Mouse (Mus musculus): ENCODE data around the gene Sgms1.

Gene Sgms1

DNA sequence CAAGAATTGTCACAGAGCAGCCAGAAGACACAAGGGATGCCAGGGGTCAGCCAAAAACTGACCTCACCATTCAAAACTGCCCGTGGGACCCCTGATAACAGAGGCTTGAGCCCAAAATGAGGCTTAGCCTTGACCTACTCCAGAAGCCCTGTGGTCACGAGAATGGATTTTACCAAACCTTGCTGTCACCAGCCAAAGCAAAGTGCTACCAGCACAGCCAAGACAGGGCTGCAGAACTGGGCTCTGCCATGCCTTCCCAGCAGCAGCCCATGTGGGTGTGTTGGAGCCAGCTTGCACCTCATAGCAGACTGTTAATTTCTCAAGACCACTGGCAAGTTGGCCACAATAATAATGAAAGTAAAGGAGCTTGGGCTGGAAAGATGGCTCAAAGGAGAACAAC, 168.5 kb downstream of the Sgms1 start:
- peak in 1 of 2 experiments; percentile 1 for DNase-seq (ENCODE audit: low read depth in 1 of 2, low spot score in 2 of 2)

DNA sequence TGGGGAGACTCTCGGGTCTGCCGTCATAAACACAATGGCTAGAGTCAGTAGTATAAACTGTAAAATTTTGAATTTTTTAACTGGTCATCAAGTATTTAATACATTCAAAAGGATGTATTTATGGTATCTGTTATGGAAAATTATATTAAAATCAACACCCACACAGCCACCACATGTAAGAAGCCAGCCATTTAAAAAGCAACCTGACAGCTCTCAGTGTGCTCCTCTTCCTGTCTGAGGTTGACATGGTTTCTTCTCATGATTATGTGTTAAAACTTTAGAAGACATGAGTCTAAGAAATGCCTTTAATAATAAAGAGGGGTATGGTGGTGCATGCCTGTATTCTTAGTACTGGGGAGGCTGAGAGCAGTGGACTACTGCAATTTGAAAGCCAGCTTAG, 172.8 kb downstream of the Sgms1 start:
- no peak for DNase-seq (ENCODE audit: low read depth in 1 of 2, low spot score in 2 of 2)

DNA sequence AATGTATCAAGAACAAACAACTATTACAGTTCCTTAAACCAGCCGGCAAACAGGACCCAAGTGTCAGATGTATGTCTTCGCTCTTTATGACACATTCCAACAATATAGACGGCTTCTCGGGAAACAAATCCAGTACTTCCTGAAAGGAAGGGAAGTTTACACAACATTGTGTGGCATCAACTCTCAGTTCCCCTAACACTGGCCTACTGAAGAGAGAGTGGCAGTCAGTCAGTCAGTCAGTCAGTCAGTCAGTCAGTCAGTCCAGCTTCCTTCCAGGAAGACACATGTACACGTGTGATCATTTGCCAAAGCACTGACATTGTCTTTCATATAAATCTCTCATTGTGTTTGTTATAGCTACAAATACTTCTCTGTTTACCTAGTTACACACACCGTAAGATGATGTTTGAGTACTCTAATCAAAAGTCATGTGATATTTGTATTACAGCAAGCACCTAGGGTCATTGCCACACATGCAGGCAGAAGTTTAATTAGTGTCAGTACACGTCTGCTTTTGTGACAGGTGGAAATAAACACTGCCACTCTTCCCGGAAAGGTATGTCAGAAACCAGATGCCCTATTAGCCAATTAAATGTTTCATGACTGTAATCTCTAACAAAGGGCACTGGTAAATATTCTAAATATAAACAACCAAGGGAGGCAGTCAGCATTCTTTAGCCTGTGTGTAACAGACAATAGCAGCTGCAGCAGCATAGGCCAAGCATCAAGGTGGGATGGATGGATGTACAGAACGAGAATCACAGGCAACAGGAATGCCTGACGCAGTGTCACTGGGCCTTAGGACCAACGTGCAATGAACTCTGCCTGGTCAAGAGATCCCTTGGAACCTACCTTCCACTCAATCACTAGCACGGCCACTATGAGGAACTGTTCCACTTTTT, 174.4 kb downstream of the Sgms1 start:
- DNase-seq (ENCODE audit: low read depth in 1 of 2, low spot score in 2 of 2): peak; percentile 40 to 54

DNA sequence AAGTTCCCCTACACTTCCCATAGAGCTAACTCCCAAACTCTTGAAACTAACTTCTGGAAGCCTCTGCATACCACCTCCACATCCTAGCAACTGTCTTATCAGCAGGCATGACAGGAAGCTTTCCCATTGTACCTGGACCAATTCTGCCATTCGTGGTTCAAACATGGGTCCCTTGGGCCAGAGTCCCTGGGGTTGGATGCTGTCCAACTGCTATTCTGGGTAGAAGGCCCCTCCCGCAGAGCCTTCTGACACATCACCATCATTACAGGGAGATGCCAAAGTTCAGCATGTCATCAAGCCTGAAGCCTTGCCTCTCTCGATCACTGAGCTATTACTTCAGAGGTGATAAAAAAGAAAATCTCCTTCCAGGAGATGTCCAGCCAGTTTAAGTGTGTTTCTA, 175.9 kb downstream of the Sgms1 start:
- DNase-seq (ENCODE audit: low read depth in 1 of 2, low spot score in 2 of 2): peak in 1 of 2 experiments; percentile 0

DNA sequence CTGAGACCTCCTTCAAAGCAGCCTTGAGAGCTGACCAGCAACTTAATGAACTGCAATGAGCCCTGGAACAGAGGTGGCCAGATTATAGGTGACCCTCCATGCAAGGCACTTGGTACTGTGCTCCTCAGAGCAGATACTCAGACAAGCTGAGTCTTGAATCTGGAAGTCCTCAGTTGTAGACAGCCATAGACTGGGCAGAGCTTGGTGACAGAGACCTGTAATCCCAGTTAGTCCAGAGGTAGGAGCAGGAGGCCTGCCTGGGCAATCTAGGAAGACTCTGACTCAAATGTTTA, 178.3 kb downstream of the Sgms1 start:
- no peak for DNase-seq (ENCODE audit: low read depth in 1 of 2, low spot score in 2 of 2)

DNA sequence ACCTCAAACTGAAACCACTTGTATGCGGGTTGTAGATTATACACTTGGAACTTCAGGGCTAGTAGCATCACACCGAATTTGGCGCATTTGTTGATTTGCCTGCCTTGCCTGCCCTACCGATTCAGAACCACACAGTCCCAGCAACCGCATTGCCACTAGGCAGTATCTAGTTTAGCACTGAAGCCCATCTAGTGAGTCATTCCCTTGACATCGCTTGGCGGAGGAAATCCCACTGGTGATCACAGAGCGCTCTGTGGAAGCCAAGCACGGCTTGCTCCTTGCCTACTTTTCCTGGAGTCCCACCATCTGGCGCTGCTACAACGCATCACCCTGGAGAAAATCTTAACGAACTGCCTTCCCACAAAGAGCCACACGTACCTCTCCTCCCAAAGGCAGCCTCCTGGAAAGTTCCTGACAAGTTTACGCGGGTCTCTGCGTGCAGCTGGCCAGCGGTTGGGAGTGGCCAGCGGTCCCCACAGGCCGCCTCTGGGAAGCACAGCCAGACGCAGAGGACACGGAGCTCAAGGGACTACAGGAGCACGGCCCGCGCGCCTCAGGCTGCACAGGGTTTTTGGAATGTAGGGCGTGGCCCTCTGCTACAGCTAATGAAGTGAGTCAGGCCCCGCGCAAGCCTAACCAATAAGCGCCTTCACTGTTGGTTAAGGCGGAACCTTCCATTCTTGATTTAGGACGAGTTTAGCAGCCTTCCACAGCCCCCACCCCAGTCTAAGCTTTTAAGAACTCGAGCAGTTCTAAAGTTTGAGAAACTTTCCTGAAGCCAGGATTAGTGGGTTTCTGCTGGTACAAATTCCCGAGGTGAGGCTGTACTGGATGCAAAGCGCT, 178.8 kb downstream of the Sgms1 start:
- DNase-seq (ENCODE audit: low read depth in 1 of 2, low spot score in 2 of 2): peak; percentile 66 to 78

DNA sequence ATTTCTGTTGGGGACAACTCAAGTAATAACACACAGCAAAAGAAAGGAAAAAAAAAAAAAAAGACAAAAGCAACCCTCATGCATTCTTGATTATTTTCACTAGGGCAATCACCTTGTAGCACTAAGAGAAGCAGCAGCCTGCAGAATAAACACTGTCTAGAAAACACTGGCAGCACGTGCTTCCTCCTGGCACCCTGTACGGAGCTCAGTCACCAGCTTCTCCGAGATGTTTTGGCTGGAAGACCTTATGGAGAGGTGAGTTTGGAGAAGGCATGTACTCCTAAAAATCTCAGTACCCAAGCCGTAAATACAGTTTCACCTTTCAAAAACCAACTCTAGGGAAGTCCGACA, 179.4 kb downstream of the Sgms1 start:
- DNase-seq (ENCODE audit: low read depth in 1 of 2, low spot score in 2 of 2): no peak

DNA sequence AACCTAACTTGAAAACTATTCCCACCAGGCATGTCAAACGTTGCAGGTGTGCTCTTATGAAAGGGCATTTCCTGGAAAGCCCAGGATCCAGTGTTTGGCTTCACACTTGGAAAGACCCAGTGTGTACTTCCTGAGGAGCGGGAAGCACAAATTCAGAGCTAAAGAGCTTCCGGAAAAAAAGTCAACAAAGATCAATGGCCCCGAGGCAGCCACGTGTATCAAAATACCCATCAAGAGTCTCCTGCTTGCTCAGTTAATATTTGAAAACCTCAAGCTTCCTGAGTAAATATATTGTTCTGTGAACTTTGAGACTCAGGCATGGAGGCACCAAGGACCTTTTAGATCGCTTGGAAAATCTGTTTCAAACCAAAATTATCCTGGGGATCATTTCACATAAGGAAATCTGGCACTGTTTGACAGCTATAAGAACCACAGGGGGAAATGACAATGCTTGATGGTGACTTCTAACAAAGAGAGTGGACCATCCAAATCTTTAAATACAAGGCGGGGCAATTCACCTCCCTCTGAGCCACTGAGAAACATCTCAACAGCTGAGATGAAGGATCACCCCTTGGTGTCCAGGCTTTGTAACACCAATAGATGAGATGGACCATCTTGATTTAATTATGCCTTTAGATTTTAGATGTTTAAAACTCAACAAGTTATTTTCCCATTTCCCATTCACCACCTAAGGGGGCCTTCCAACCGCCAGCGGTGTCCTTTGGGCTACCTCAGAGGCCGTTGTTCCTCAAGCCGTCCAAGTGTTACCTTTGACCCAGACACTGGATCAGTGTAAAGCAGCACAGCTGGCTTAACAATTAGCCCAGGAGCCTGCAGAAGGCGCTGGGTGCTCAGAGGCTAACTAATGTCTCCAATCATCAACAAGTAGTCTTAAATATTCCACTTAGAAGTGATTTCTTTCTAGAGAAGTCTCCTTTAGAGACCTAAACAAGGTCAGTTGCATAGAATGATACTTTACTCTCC, 187.1 kb downstream of the Sgms1 start:
- no peak for DNase-seq (ENCODE audit: low read depth in 1 of 2, low spot score in 2 of 2)

DNA sequence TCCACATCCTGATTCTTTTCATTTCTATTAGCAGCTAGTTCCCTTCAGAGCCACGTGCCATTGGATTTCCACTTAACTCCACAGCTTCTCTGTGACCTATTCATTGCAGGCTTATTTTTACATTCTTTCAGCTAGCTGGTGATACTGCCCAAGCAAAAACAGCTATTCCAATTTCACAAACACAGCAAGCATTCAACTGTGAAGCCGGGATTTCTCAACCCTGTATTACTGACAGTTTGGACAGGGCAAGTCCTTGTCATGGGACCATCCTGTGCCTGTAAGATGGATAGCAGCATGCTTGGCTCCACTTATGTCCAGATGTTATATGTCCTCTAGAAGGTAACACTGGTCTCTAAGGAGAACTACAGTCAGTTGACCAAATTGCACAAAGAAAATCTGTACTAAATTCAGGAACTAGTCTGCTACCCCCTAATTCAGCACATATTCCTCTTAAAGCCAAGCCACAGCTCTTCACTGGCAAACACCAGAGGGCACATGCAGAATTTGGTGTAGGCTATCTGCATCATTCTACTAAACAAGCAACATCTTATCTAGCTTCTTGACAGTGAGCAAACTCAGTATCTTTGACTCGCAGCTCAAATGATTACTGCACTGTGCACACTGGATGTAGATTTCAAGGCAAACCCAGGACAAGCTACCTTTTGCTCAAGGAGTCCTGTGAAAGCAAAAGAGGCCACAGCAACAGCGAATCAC, 189.5 kb downstream of the Sgms1 start:
- DNase-seq (ENCODE audit: low read depth in 1 of 2, low spot score in 2 of 2): no peak

DNA sequence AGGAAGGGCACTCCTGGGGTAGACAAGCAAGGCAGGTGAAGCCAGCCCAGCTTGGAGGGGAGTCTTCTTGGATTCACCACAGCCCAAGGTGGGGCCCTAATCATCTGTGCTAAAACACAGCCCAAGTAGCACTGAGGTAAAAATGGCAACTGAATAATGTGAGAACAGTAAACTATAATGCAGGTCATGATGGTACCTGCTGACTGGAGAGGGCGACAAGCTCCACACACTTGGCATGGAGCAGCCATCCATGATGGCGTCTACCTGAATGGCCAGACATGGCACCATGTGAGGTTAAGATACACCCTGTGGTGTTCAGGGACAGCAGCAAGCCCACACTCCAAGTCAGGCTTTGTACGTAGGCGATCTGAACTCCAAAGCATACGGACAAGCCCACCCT, 190.4 kb downstream of the Sgms1 start:
- no peak for DNase-seq (ENCODE audit: low read depth in 1 of 2, low spot score in 2 of 2)

DNA sequence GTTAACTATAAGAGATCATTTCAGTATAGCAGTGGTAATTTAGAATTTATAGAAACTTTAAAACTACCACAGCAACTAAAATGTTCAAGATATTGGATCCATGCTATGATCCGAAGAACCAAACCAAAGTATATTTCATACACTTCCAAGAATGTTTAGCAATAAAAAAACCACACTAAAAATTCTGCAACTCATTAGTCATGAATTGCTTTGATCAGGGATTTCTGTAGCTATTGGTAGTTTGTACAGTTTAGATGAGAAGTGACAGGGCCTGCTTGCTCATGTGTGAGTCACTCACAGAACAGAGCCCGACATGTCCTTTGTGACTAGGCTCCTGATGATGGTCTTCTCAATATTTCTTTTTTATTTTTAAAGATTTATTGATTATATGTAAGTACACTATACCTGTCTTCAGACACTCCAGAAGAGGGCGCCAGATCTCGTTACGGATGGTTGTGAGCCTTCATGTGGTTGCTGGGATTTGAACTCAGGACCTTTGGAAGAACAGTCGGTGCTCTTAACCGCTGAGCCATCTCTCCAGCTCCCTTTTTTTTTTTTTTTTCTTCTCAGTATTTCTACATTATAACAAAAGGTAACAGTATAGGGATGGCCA, 190.9 kb downstream of the Sgms1 start:
- no peak for DNase-seq (ENCODE audit: low read depth in 1 of 2, low spot score in 2 of 2)

DNA sequence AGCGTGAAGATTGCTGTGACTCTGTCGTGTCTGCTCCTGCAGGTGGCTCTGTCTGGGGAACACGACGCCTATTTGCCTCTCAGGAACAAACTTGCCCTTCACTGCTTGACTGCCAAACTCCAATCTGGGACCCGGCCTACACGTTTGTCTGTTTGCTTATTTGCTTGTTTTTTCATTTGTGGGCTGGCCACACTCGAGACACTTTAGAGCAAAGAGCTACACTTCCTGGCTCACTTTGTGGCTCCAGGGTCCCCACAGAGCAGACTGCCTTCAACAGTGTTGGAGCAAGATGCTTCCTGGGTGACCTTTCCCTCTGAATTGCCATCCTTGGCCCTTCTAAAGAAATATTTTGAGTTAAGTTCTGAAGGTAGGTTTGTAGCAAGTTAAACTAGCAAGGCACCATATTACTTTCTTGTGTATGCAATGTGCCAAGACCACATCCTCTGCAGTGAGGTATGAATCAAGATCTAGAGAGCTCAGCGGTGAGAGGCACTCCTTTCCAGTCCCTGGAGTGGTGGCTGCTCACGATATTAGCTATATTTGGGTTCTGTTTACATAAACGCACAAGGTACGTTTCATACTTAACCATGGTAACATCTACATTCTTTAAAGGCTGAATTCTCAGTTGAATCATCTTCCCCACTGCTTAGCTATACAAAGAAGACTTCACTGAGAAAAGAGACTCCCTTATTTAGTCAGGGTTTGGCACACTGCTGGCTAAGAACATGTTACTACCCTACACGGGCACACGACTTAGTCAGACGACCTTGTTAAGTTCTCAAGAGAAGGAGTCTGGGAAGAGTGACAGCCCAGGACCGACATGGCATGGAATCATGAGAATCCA, 192.3 kb downstream of the Sgms1 start:
- DNase-seq (ENCODE audit: low read depth in 1 of 2, low spot score in 2 of 2): no peak

DNA sequence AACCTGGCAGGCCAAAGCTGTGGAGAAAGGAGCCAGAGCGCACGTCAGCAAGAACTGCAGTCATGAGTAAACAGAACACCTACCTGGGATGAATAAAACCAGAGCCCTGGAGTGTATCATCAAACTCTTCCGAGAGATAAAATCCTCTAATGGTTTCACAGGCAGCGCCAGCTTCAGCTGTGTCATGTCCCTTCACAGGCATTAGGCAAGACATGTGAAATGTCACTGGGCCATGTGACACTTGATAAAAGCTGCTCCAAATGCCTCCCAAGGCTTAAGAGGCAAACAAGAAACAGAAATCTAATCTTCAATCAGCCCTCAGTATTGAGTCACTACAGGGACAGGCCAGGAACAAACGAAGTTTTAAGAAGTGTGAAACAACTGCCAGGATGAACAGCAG, 193.3 kb downstream of the Sgms1 start:
- DNase-seq (ENCODE audit: low read depth in 1 of 2, low spot score in 2 of 2): peak in 1 of 2 experiments; percentile 41

DNA sequence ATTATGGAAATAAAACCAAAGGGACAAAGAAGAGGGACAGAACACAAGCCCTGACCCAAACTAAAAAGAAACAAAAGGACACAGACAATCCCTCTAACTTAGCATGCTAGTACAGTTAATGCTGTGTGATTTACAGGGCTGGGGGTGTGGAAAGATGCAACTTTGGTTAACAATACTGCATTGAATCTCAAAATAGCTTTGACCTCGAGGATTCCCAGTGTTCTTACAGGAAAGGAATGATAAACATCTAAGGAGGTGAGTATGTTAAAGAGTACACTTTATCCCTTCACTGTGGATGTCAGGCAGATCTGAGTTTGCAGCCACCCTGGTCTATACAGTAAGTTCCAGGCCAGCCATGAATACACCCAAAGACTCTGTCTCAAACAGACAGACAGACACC, 194.7 kb downstream of the Sgms1 start:
- DNase-seq (ENCODE audit: low read depth in 1 of 2, low spot score in 2 of 2): no peak

DNA sequence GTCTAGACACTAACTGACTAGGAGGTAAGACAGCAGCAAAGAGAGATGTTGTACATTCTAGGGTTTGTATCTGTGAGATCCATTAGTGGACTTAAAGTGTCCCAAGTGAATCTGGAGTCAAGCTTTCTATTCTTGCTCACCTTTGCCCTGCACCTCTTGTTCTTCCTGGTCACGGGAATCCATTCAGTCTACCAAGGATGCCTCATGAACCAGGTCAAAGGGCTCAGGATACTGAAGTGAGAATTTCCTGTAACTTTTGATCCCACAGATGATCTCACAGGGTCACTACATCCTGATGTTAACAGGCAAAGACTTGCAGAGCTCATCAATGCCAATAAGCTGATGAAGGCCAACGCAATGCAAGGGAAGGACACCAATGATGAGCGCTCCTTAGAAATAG, 195.4 kb downstream of the Sgms1 start:
- DNase-seq (ENCODE audit: low read depth in 1 of 2, low spot score in 2 of 2): no peak

DNA sequence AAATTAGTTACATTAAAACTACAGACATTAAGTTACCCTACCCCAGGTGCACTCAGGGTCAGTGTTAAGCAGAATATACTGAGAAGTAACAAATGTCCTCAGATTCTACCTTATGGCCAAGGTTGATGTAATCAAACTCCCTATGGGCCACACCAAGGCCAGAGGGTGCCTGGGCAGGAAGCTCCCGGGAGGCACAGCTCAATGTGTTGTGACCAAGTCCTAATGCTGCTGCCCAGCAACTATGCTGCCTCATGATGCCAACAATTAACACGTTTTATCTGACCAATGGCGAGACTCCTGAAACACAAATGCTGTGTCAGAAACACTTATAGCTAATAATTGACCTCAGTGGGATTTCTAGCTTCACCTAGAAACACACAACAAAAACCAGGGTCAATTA, 197.9 kb downstream of the Sgms1 start:
- DNase-seq (ENCODE audit: low read depth in 1 of 2, low spot score in 2 of 2): no peak

DNA sequence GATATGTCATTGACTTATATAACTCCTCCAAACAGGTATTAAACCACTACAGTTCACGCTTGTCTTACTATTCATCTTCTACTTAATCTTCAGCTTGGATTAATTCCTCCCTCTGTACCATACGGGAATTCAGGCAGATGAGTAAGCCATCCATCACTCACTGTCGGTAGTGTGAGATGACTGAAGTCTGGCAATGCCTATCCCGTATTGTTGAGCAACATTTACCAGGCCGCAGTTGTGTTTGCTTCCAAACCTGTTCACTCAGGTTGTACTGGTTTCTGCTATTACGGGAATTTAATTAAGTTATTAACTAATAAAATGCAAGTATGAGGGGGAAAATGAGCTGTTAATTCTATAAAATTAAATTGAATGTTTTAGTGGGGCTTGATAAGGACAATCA, 199.6 kb downstream of the Sgms1 start:
- DNase-seq (ENCODE audit: low read depth in 1 of 2, low spot score in 2 of 2): no peak

DNA sequence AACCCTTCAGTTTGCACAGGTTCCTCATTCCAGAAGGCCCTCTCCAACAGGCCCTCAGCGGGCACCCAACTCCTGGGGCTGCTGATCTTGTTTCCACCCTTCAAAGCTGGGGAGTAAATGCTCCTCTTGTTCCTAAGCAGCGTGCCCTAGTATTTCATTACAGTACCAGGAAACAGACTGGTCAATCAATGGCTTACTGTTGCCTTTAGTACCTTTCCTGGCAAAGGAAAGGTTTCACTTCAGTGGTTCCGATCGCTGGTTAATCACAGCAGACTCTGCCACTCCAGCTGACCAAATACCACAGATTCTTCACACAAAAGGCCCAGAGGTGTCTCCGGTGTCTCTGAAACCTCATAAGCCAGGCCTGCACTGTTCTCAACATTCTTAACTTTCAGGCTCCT, 200.5 kb downstream of the Sgms1 start:
- DNase-seq (ENCODE audit: low read depth in 1 of 2, low spot score in 2 of 2): no peak

DNA sequence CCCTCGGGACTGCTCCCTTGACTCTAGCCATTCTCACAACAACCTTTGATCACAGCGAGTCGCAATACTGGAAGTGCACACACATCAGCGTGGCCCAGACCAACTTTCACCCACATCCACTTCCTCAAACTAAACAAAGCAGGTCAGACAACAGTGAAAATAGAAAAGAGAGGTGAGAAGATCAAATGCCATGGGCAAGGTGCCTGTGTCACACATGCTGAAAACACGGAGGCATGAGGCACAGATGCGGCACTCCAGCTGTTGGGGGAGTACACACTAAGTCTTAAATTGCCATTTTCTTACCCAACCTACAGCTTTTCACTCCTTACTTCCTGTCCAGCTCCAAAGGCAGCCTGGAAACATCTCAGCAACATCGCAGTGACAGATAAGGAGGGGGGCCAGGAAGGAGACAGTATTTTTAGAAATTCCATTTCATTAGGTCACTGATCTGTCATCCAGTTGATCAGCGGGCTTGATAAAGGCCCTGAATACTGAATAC, 202.9 kb downstream of the Sgms1 start:
- DNase-seq (ENCODE audit: low read depth in 1 of 2, low spot score in 2 of 2): peak in 1 of 2 experiments; percentile 62

All from monocyte, adult 2 months (primary cell).